25 mouse cellular contexts compared by ENCODE assay signal in the genomic region with DNA sequence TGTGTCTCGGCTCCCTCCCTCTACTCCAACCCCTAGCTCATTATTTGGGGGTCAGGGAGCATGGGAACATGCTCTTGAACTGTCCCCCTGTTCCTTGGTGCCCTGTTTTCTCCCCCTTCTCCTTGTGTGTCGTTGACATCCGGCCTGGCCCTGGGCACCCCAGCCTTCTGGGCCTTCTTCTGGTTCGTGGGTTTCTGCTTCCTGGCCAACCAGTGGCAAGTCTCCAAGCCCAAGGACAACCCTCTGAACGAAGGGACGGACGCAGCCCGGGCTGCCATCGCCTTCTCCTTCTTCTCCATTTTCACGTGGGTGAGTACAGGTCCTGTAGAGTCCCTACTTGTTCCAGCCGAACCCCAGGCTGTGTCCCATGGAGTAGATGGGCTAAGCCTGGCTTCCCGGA. TPM values are rescaled to one million over a fixed set of nuclear protein-coding genes. Genes with fewer than 3 reads are reported as not detected.
DNase-seq lines count a peak whose midpoint lies in the region; ATAC-seq lines count a peak whose summit lies in the region.
"Had no signal": no experiment of that assay in that cellular context is flagged by ENCODE, and none has a peak within 500 bp of the region (broad histone marks: within the 10 kb centered on the region; RNA-seq: fewer than 3 reads in every experiment).

No protein-coding gene starts in this region.

- H3K9me3 ChIP-seq in kidney, embryonic 16.5 days (ENCODE audit: low read length), result no peaks in the 10 kb centered on the region
- H3K9me3 ChIP-seq: embryonic facial prominence, embryonic 12.5 days; forebrain, embryonic 15.5 days; heart, embryonic 10.5 days; heart, embryonic 13.5 days; hindbrain, embryonic 12.5 days; hindbrain, embryonic 15.5 days had no signal

- peak; percentile 26 for ATAC-seq in granulocyte monocyte progenitor cell, adult 5-6 weeks (replicated peaks; ENCODE audit: poor library complexity, severe bottlenecking)
- no peak for ATAC-seq in kidney, embryonic 16.5 days (ENCODE audit: low FRiP score, low TSS enrichment)
- ATAC-seq: CD4-positive, CD25-positive, alpha-beta regulatory T cell, adult 4 months; forebrain, embryonic 15.5 days; intestine, postnatal 0 days had no signal

- H3K9ac ChIP-seq in kidney, embryonic 16.5 days (replicated peaks; ENCODE audit: low read length), result no peak overlapping the region
- H3K9ac ChIP-seq: embryonic facial prominence, embryonic 12.5 days; forebrain, embryonic 12.5 days; forebrain, embryonic 15.5 days; heart, embryonic 13.5 days; hindbrain, embryonic 12.5 days; hindbrain, embryonic 15.5 days had no signal

- 79% methylated on average over 12 of the region's 12 CpGs for WGBS in kidney, embryonic 16.5 days

- no peaks in the 10 kb centered on the region for H3K27me3 ChIP-seq in kidney, embryonic 16.5 days (ENCODE audit: insufficient read depth, low read length)
- H3K27me3 ChIP-seq: embryonic facial prominence, embryonic 12.5 days; forebrain, embryonic 12.5 days; forebrain, embryonic 15.5 days; heart, embryonic 13.5 days; hindbrain, embryonic 12.5 days; hindbrain, embryonic 15.5 days had no signal

- no peaks in the 10 kb centered on the region; the same call in 1 of the 2 replicates for H3K4me1 ChIP-seq in kidney, embryonic 16.5 days (ENCODE audit: insufficient read depth, low read length)
- H3K4me1 ChIP-seq: embryonic facial prominence, embryonic 12.5 days; forebrain, embryonic 12.5 days; forebrain, embryonic 15.5 days; hindbrain, embryonic 12.5 days; hindbrain, embryonic 15.5 days had no signal

- no peak overlapping the region for H3K4me2 ChIP-seq in kidney, embryonic 16.5 days (replicated peaks; ENCODE audit: low read depth, low read length)
- H3K4me2 ChIP-seq: embryonic facial prominence, embryonic 12.5 days; forebrain, embryonic 12.5 days; forebrain, embryonic 15.5 days; heart, embryonic 13.5 days; hindbrain, embryonic 12.5 days; hindbrain, embryonic 15.5 days had no signal

- no peak overlapping the region for H3K4me3 ChIP-seq in kidney, embryonic 16.5 days (ENCODE audit: low read length)
- H3K4me3 ChIP-seq: embryonic facial prominence, embryonic 12.5 days; erythroblast, embryonic 14.5 days; forebrain, embryonic 12.5 days; forebrain, embryonic 15.5 days; heart, adult 2 months; heart, embryonic 10.5 days; heart, embryonic 13.5 days; hindbrain, embryonic 12.5 days; hindbrain, embryonic 15.5 days had no signal

- no peaks in the 10 kb centered on the region for H3K36me3 ChIP-seq in kidney, embryonic 16.5 days (ENCODE audit: insufficient read depth, low read length)
- H3K36me3 ChIP-seq: embryonic facial prominence, embryonic 12.5 days; forebrain, embryonic 12.5 days; heart, embryonic 10.5 days; hindbrain, embryonic 12.5 days had no signal

- no peak overlapping the region for H3K27ac ChIP-seq in kidney, embryonic 16.5 days (ENCODE audit: low read length)
- H3K27ac ChIP-seq: embryonic facial prominence, embryonic 12.5 days; forebrain, embryonic 12.5 days; forebrain, embryonic 15.5 days; heart, adult 2 months; heart, embryonic 10.5 days; heart, embryonic 13.5 days; hindbrain, embryonic 12.5 days; hindbrain, embryonic 15.5 days had no signal

- peak; percentile 39 to 52 for DNase-seq in cerebellum, postnatal 25 days
- DNase-seq in cerebellum, postnatal 36 days, result no peak
- peak; percentile 90 for DNase-seq in 416B (ENCODE audit: low read depth)
- DNase-seq in neural tube, embryonic 10.5 days (ENCODE audit: extremely low spot score, low spot score), result no peak
- DNase-seq: adrenal gland, adult 2 months; adrenal gland, postnatal 14 days; cerebellum, adult 11-12 months; cerebellum, adult 8-10 months; cerebellum, postnatal 14 days; gastrocnemius, postnatal 25 days; heart, adult 2 months; heart, postnatal 14 days; heart, postnatal 4 days had no signal

RNA-seq across cellular contexts. Expression of a gene that starts 19.8 kb away (rescaled TPM):
- total RNA-seq in granulocyte monocyte progenitor cell, adult 5-6 weeks (2014; fragmentation: Nextera tagmentation), result 2,307 and 2,508 TPM in 2 replicates
- 3,100 and 3,113 TPM in 2 replicates for total RNA-seq in granulocyte monocyte progenitor cell, adult 5-6 weeks (2017)
- polyA plus RNA-seq in kidney, embryonic 16.5 days (2015; fragmentation: Nextera tagmentation; extraction: Ambion mirVana), result 981 and 1,131 TPM in 2 replicates

RNA-seq across cellular contexts. Expression of a gene that starts 20.3 kb away (rescaled TPM):
- total RNA-seq in granulocyte monocyte progenitor cell, adult 5-6 weeks (2014; fragmentation: Nextera tagmentation), result 1.5 and 1.6 TPM in 2 replicates
- 1.6 and 4.0 TPM in 2 replicates for total RNA-seq in granulocyte monocyte progenitor cell, adult 5-6 weeks (2017)
- 14.3 and 16.0 TPM in 2 replicates for polyA plus RNA-seq in kidney, embryonic 16.5 days (2015; fragmentation: Nextera tagmentation; extraction: Ambion mirVana)

RNA-seq across cellular contexts. Expression of a gene that starts 21.5 kb away (rescaled TPM):
- 15.0 and 22.3 TPM in 2 replicates for total RNA-seq in granulocyte monocyte progenitor cell, adult 5-6 weeks (2014; fragmentation: Nextera tagmentation)
- 13.0 and 21.3 TPM in 2 replicates for total RNA-seq in granulocyte monocyte progenitor cell, adult 5-6 weeks (2017)
- polyA plus RNA-seq in kidney, embryonic 16.5 days (2015; fragmentation: Nextera tagmentation; extraction: Ambion mirVana), result 44.1 and 44.7 TPM in 2 replicates

Comparison
In these comparisons a context has a peak if more than half of its experiments do, and no peak if none do; other contexts are left out.
1. DNase-seq: peak in cerebellum, postnatal 25 days (2 of 2) and 416B (single experiment); none in cerebellum, postnatal 36 days (0 of 2) and neural tube, embryonic 10.5 days (single experiment).